Mouse (Mus musculus) myocyte (in vitro differentiated cells): Measurements from ENCODE around the gene Smyd1.

Experiments
- POLR2A ChIP-seq: IDR thresholded peaks from one replicate; pipeline ENCODE4 v1.6.1; 2011; ENCODE audit warnings: low read depth, mild to moderate bottlenecking, control low read depth, moderate library complexity; ENCODE audit not compliant: insufficient read length
- TCF12 ChIP-seq: IDR thresholded peaks from one replicate; pipeline ENCODE4 v1.6.1; 2011; ENCODE audit warnings: mild to moderate bottlenecking, control low read depth; ENCODE audit not compliant: poor library complexity, insufficient read depth, severe bottlenecking
- USF1 ChIP-seq: IDR thresholded peaks from one replicate; pipeline ENCODE4 v1.6.1; 2011; ENCODE audit warnings: low read depth, mild to moderate bottlenecking, control low read depth, moderate library complexity

DNA sequence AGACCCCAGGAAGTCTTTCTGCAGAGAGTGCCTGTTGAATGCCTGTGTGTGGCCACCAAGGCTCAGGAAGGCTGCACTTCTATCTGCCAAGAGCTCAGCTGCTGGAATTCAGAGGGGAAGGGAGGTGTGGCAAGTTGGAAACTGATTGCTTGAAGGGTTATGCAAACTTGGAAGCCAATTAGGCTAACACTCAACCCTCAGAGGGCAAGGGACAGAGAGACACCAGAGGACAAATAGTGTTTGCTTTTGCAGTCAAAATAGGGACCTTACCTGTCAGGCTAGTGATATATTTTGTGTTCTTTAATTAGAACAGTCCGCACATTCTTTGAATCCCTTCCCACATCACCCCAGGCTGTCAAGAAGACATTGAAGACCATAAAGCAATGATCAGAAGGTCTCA lies 132.5 kb downstream of the Smyd1 start:
- TF ChIP-seq POLR2A (no peak), TCF12 (no peak), USF1 (no peak)
